Mouse (Mus musculus) lung, embryonic 16.5 days (tissue): Measurements from ENCODE around the gene Rnf128. TPM values are rescaled to one million over a fixed set of nuclear protein-coding genes. Genes with fewer than 3 reads are reported as not detected.
A peak's percentile ranks its signal among the peaks of the same experiment; 100 is the strongest.

ENCODE experiments used
- ATAC-seq: fragments of 200-750 bp; cut with Nextera tagmentation; 2 replicates; pipeline ENCODE4 v1.8.0; 2017; ENCODE audit warnings: low read depth, mild to moderate bottlenecking, moderate library complexity
- H3K27ac ChIP-seq: fragments of 300-500 bp; sonication (generic); 2 replicates; pipeline ENCODE4 v1.5.1; 2014; ENCODE audit warnings: mild to moderate bottlenecking, control low read depth, low read length
- H3K27me3 ChIP-seq: fragments of 300-500 bp; sonication (generic); 2 replicates; pipeline ENCODE4 v1.6.1; 2014; ENCODE audit warnings: low read depth, low read length, mixed read lengths; ENCODE audit not compliant: control insufficient read depth, insufficient read depth
- H3K36me3 ChIP-seq: fragments of 300-500 bp; sonication (generic); 2 replicates; pipeline ENCODE4 v1.6.1; 2014; ENCODE audit warnings: low read length; ENCODE audit not compliant: control insufficient read depth, insufficient read depth
- H3K4me1 ChIP-seq: fragments of 300-500 bp; sonication (generic); replicated peaks from 2 replicates; pipeline ENCODE4 v1.6.1; 2014; ENCODE audit warnings: low read length, mixed read lengths; ENCODE audit not compliant: control insufficient read depth, insufficient read depth
- H3K4me2 ChIP-seq: fragments of 300-500 bp; sonication (generic); 2 replicates; pipeline ENCODE4 v1.6.1; 2014; ENCODE audit warnings: low read depth, low read length, control low read depth
- H3K4me3 ChIP-seq: fragments of 300-500 bp; sonication (generic); 2 replicates; pipeline ENCODE4 v1.5.1; 2014; ENCODE audit warnings: mild to moderate bottlenecking, low read length, control low read depth
- H3K9ac ChIP-seq: fragments of 300-500 bp; sonication (generic); 2 replicates; pipeline ENCODE4 v1.6.1; 2014; ENCODE audit warnings: low read length, control low read depth
- H3K9me3 ChIP-seq: fragments of 300-500 bp; sonication (generic); 2 replicates; pipeline ENCODE4 v1.6.1; 2016; ENCODE audit warnings: low read length; ENCODE audit not compliant: control insufficient read depth
- WGBS: fragments of 180-500 bp; shearing (Covaris S2); extraction: QIAGEN DNeasy Blood & Tissue Kit; methylation state at CpG from one replicate; pipeline ENCODE4 v1.1.7; 2014; 5-methylcytosine and 5-hydroxymethylcytosine counted together
- polyA plus RNA-seq: library from polyadenylated mRNA; unstranded; fragments of >200 nt; fragmentation: Nextera tagmentation; extraction: Ambion mirVana; gene quantifications from 2 replicates; pipeline ENCODE4 v1.2.1, GENCODE M21; 2015

Rnf128 gene
- polyA plus RNA-seq, 1 experiment from 2014 or later = 5.9 TPM

GRCm38 (mm10) chrX:139610033-139610764 lies 47.1 kb downstream of the Rnf128 start:
- Histone ChIP-seq H3K4me2 (peak overlapping the region; percentile 67), H3K27me3 (peaks cover 2% of the 10 kb centered on the region), H3K9me3 (no peaks in the 10 kb centered on the region), H3K9ac (peak overlapping the region; percentile 63), H3K4me1 (no peaks in the 10 kb centered on the region), H3K36me3 (no peaks in the 10 kb centered on the region), H3K4me3 (peak overlapping the region; percentile 65), H3K27ac (0 out of 2 replicates have a peak overlapping the region, but pooled peaks have one; percentile 13)
- peak; percentile 99 for ATAC-seq
- WGBS = 13% methylated on average over 40 of the region's 44 CpGs

- Histone ChIP-seq H3K9ac (peak overlapping the region; percentile 63), H3K27me3 (peaks cover 2% of the 10 kb centered on the region), H3K4me2 (peak overlapping the region; percentile 67), H3K4me1 (no peaks in the 10 kb centered on the region), H3K27ac (no peak overlapping the region), H3K9me3 (no peaks in the 10 kb centered on the region), H3K4me3 (peak overlapping the region; percentile 65), H3K36me3 (no peaks in the 10 kb centered on the region)
- 16% methylated on average over 54 of the region's 54 CpGs for WGBS
- peak; percentile 73 for ATAC-seq
Measured at GRCm38 (mm10) chrX:139610765-139611300, 47.7 kb downstream of the Rnf128 start.

- no peak overlapping the region for H3K9ac ChIP-seq
- H3K4me3 ChIP-seq = no peak overlapping the region
- no peaks in the 10 kb centered on the region for H3K4me1 ChIP-seq
- no peak for ATAC-seq
- WGBS = 86% methylated on average over 2 of the region's 2 CpGs
- no peaks in the 10 kb centered on the region for H3K9me3 ChIP-seq
- no peak overlapping the region for H3K4me2 ChIP-seq
- H3K27me3 ChIP-seq = peaks cover 2% of the 10 kb centered on the region
- H3K27ac ChIP-seq = no peak overlapping the region
- H3K36me3 ChIP-seq = no peaks in the 10 kb centered on the region
Measured at GRCm38 (mm10) chrX:139614761-139615160, 51.6 kb downstream of the Rnf128 start.

GRCm38 (mm10) chrX:139622071-139622470 lies 59.0 kb downstream of the Rnf128 start:
- 67% methylated on average over 3 of the region's 4 CpGs for WGBS
- ATAC-seq = no peak

GRCm38 (mm10) chrX:139634758-139635157 lies 71.6 kb downstream of the Rnf128 start:
- Histone ChIP-seq H3K9me3 (no peaks in the 10 kb centered on the region), H3K4me1 (no peaks in the 10 kb centered on the region), H3K9ac (no peak overlapping the region), H3K4me3 (no peak overlapping the region), H3K27me3 (no peaks in the 10 kb centered on the region; the same call in 1 of the 2 replicates), H3K27ac (no peak overlapping the region), H3K4me2 (no peak overlapping the region), H3K36me3 (no peaks in the 10 kb centered on the region)
- ATAC-seq = no peak
- 71% methylated on average over 4 of the region's 4 CpGs for WGBS

More at GRCm38 (mm10) chrX:139622071-139622470, 59.0 kb downstream of the Rnf128 start:
- Histone ChIP-seq H3K4me3 (no peak overlapping the region), H3K27me3 (no peaks in the 10 kb centered on the region), H3K27ac (no peak overlapping the region), H3K9me3 (no peaks in the 10 kb centered on the region), H3K4me2 (no peak overlapping the region), H3K36me3 (no peaks in the 10 kb centered on the region), H3K9ac (no peak overlapping the region), H3K4me1 (no peaks in the 10 kb centered on the region)

GRCm38 (mm10) chrX:139639744-139640143 lies 76.6 kb downstream of the Rnf128 start:
- no peaks in the 10 kb centered on the region; the same call in 1 of the 2 replicates for H3K27me3 ChIP-seq
- no peak overlapping the region for H3K4me3 ChIP-seq
- ATAC-seq = no peak
- H3K4me1 ChIP-seq = no peaks in the 10 kb centered on the region
- WGBS = 45% methylated on average over 2 of the region's 2 CpGs
- H3K36me3 ChIP-seq = no peaks in the 10 kb centered on the region
- no peak overlapping the region for H3K4me2 ChIP-seq
- H3K9ac ChIP-seq = no peak overlapping the region
- no peak overlapping the region for H3K27ac ChIP-seq
- H3K9me3 ChIP-seq = no peaks in the 10 kb centered on the region

GRCm38 (mm10) chrX:139640418-139640817 lies 77.3 kb downstream of the Rnf128 start:
- no peak overlapping the region for H3K27ac ChIP-seq
- H3K4me3 ChIP-seq = no peak overlapping the region
- H3K4me2 ChIP-seq = no peak overlapping the region
- H3K36me3 ChIP-seq = no peaks in the 10 kb centered on the region
- H3K4me1 ChIP-seq = no peaks in the 10 kb centered on the region
- H3K27me3 ChIP-seq = no peaks in the 10 kb centered on the region; the same call in 1 of the 2 replicates
- H3K9ac ChIP-seq = no peak overlapping the region
- ATAC-seq = no peak
- H3K9me3 ChIP-seq = no peaks in the 10 kb centered on the region

GRCm38 (mm10) chrX:139652226-139652625 lies 89.1 kb downstream of the Rnf128 start:
- ATAC-seq = no peak
- H3K4me2 ChIP-seq = no peak overlapping the region
- H3K9ac ChIP-seq = no peak overlapping the region
- WGBS = 49% methylated on average over 5 of the region's 5 CpGs
- no peaks in the 10 kb centered on the region for H3K27me3 ChIP-seq
- H3K4me1 ChIP-seq = no peaks in the 10 kb centered on the region
- no peaks in the 10 kb centered on the region for H3K9me3 ChIP-seq
- H3K36me3 ChIP-seq = no peaks in the 10 kb centered on the region
- H3K27ac ChIP-seq = no peak overlapping the region
- no peak overlapping the region for H3K4me3 ChIP-seq

GRCm38 (mm10) chrX:139653292-139653691 lies 90.2 kb downstream of the Rnf128 start:
- no peaks in the 10 kb centered on the region for H3K9me3 ChIP-seq
- no peak overlapping the region for H3K27ac ChIP-seq
- H3K36me3 ChIP-seq = no peaks in the 10 kb centered on the region
- H3K9ac ChIP-seq = no peak overlapping the region
- ATAC-seq = 0 out of 2 replicates have a peak, but pooled peaks have one; percentile 12
- H3K4me1 ChIP-seq = no peaks in the 10 kb centered on the region
- WGBS = 60% methylated on average over 3 of the region's 3 CpGs
- no peak overlapping the region for H3K4me2 ChIP-seq
- no peak overlapping the region for H3K4me3 ChIP-seq
- no peaks in the 10 kb centered on the region for H3K27me3 ChIP-seq
